Mouse (Mus musculus) natural killer cell, adult 2 months (primary cell): ENCODE measurements around the gene Hacl1.

Source experiments
- DNase-seq, 2 experiments: peaks; one replicate each; pipeline ENCODE4 v3.0.0; 2022; ENCODE audit warnings: low spot score in 2 of 2

Hacl1 gene

DNA sequence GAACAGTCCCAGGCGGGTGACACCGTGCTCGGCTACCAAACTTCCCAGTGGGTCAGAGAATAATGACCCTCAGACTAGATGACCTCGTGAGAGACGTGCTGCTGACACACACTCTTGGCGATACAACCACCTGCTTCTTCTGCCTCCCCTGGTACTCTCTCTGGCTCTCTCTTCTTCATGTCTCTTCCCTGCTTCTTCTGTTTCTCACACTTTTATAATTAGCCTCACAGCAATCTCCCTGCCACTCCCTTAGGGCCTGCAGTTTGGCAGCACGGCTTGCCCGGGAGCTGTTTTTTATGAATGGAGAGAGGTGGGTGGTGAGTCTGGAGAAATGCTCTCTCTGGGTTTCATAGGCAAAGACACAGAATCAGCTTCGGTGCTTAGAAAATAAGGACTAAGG is 65.2 kb downstream of the Hacl1 start:
- no peak for DNase-seq

DNA sequence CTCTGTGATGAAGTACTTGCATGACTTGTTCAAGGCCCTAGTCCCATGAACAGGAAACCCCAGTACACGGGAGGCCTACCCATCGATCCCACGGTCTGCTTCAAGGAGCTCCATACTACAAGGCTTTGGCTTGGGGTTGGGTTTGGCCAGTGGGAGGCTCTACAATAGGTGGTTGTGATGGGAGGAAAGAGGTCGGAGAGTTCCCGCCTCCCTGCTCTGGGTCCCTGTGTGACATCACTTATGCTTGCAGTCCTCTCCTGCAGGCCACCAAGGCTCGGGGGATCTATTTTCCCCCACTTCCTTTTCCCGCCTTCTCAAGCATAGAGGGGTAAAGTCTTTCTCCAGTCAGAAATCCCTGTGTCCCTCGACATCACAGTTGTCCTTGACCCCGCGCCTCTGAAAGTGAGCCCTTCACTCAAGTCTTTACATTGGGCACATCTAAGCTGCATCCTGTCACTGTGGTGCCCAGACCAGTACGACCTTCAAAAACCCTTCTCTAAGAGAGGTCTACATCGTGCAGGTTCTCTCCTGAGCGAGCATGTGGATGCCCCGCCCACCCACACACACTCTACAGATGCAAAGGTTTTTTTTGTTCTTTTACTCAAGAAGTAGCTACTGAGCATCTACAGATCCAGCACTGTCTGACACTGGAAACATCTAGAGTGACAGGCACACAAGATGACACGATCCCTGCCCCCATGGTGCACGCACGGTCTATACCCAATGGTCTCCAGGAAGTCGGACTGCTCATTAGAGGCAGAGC is 66.0 kb downstream of the Hacl1 start:
- DNase-seq = no peak

DNA sequence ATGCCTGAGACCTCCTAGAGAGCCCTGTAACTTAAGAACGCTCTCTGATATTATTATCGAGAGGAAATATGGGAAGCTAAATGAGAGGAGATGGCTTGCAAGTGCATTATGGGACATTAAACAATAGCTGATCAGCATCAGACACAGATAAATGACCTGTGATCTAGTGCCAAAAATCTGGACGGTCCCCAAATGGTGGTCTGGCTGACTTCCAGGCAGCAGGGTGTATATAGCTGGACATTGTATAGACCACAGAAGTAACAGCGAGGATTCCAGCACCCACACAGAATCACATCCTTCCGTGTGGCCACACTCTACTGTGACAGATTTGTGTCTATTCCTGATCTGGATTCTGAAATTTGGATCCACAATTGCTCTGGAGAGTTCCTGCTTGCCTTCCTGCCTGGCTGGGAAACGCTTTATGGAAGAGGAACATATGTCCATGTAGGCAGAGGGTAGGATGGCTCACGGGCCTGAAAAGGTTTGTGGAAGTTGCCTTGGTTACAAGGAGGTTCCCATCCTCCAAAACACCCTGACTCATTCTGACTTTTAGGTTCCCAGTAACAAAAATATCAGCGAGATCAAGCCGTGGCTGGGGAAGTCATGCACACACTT is 68.4 kb downstream of the Hacl1 start:
- no peak for DNase-seq

DNA sequence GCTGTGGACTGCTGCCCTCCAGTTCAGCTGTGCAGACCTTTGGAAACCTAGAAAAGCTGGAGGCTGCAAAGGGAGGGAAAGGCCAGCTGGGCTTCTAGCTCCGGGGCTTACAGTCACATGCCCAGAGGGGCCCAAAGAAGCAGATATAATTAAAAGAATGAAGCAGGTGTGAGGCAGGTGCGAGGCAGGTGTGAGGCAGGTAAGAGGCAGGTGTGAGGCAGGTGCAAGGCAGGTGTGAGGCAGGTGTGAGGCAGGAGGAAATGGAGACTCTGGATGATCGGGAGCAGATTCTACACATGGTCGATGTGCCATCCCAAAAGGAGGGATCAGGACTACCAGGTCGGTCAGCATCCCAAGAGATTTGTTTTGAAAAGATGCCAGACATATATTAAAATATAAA is 69.7 kb downstream of the Hacl1 start:
- no peak for DNase-seq

DNA sequence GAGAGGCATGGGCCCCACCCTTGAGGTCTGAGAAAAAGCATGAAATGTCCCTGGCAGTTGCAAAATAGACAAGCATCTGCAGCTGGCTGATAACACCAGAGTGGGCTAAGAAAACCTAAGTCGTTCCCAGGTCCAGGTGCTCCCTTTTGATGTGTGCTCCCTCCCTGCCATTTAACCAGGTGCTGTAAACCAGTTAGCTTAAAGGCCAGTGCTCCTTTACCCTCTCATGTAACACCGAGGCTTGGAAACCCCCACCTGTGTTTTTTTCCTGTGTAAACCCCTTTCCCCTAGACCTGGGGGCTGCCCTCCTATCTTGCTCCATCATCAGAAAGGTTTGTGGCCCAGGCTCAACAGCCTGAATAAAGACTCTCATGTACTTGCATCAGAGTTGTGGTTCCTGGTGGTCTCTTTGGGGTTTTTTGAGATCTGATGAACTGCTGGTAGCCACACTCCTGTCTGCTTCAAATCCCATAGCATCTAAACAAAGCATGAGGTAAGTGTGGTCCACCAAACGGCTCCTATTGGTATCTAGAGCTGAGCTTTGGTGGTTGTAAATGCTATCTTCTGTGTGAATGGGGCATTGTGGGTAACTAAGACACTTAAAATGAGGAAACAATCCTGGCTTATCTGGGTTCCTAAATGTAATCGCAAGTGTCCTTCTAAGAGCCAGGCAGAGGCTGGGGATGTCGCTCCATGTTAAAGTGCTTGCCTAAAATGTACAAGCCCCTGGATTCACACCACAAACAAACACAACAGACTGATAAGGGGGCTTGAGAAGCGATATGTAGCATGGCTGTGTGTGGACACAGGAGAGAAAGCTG is 70.7 kb downstream of the Hacl1 start:
- peak in 1 of 2 experiments; percentile 23 for DNase-seq

DNA sequence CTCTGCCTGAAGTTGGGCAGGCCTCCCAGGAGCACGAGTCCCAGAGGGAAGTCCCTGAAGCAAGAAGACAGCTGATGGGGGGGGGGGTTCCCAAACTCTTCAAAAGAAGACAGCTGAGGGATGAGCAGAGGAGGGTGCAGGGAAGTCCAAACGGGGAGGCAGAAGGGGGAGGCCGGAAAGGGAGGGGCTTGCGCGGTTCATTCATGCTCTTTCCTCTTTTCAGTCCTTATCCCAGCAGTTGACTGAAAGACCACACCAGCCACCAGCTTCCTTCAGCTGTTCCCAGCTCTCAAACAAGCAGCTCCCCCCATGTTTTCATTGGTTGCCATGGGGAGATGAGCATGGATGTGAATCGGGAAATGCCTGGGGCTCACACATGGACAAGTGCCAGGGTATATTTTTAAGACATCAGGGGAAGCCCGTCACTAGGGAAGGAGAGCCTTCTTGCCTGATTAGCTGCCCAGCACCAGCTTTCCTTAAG is 71.9 kb downstream of the Hacl1 start:
- no peak for DNase-seq

DNA sequence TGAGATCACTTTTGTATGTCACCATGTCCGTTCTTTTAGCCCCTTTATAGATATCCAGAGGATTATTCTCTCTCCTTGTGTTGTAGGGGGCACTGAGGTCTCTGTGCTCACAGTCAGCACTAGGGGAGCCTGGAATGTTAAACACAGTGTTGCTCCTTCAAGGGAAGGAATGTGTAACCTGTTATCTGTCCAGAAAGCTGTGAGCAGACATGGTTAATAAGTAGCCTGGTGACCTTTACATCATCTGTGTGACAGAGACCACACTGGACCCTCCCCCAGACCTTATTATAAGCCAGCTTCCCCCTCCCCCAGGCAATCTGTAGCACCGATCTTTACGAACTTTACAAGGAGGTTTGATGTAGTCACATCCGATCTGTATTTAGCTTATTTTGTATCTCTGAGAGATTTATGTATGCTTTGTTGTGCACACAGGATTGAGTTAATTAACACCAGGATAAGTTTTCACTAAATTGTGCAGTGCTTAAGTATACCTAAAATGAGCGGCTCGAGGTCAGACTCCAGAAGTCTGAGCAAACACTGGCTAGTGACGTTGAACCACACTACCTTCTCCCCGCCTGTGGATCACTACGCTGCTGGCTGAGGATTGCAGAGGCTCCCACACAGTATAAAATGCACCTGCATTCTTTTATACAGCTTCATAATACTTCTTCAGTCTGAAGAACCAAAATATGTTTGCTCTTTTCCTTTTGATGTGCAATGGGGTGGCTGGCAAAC is 75.4 kb downstream of the Hacl1 start:
- DNase-seq = no peak

DNA sequence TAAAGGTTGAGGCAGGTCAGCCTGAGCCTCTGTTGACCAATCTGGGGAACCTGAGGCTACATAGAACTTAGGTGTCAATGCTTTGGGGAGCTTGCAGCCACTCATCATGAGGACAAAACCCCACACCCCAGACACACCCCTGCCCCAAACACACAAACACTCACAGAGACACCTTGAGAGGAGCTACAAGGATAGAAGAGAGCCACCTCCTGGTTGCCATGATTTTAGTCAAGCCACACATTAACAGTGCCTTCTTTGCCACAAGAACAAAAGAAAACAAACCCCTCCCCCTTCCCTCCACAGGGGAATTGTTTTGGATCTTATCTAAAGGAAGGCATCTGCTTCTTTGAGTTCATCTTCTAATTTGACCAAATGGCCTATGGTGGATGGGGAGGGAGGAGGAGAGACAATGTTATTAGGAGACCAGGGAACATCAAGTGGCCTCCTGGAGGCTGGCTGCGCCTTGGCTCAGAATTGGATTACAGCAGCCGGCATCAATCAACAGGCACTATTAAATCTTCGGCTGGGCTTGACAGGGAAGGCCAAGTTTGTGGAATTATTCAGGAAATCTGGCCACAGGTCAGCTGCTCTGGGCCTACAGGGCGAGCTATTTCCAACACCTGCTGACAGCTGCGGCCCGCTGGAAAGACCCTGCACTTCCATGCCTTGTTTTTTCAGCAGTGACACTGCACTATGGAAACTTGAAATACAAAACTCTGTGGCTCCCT is 76.5 kb downstream of the Hacl1 start:
- DNase-seq = no peak

DNA sequence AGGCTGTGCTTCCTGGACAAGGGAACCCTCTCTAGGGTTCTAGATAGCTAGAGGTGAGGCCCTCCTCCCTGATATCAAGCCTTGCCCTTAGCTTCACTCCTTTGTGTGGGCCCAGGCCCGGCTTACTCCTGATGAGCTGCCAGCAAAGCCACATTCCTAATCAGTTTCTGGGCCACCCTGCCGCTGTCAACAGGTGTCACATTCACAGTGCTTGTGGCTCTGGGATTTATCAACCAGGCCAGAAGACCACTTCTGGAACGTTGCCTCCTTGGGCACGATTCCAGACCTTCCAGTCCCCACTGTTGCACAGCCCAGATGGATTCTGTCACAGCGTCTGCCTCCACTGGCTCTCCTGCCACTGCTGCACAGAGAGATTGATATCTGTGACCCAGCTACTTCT is 80.2 kb downstream of the Hacl1 start:
- DNase-seq = no peak

DNA sequence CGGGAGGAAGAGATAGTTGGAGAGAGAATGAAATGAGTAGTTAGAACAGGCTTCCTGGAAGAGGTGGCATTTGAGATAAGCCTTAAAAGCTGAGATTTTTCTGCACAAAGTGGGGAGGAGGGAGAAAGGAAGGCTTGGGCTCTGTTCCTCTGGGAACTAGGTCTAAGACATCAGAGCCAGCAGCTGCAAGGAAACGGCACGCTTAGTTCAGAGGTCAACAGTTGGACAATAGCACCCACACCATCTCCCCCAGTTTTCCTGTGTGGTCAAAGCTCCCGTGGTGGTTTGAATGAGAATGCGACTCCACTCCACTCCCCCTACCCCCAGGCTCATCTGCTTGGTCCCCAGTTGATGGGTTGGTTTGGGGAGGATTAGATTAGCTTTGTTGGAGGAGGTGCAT is 81.9 kb downstream of the Hacl1 start:
- no peak for DNase-seq

DNA sequence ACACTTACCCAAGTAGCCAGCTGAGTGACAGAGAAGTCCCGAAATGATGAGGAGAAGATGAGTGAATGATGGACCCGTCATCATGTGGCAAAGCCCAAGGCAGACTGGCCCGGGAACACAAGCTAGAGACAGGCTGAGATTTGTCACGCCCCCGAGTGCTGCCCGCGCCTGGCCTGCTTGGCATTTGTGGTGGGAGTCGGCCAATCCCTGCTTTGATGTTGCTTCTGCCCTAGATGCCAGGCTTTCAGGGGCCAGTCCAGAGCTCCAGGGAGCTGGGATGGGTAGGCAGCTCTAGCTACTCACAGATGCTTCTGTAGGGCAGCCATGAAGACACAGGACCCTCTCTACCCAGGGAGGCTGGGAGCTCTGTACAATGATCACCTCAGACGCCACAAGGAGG is 83.3 kb downstream of the Hacl1 start:
- DNase-seq = no peak

DNA sequence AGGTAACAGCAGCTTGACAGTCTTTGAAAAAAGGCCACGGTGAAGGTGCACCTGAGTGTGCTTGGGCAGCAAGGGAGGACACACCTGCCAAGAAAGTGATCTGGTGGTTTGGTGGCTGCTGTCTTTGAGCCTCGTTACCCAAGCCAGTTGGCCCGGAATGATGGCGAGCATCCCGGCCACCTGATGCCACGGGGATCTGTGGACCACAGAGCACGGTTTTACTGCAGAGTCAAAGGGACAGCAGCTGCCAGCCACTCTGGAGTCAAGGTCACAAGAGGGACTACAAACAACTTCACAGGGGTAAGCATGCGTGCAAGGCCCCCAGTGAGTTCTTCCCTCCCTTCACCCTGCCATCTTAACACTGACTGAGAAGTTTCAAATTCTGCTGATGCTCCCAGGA is 83.8 kb downstream of the Hacl1 start:
- no peak for DNase-seq

DNA sequence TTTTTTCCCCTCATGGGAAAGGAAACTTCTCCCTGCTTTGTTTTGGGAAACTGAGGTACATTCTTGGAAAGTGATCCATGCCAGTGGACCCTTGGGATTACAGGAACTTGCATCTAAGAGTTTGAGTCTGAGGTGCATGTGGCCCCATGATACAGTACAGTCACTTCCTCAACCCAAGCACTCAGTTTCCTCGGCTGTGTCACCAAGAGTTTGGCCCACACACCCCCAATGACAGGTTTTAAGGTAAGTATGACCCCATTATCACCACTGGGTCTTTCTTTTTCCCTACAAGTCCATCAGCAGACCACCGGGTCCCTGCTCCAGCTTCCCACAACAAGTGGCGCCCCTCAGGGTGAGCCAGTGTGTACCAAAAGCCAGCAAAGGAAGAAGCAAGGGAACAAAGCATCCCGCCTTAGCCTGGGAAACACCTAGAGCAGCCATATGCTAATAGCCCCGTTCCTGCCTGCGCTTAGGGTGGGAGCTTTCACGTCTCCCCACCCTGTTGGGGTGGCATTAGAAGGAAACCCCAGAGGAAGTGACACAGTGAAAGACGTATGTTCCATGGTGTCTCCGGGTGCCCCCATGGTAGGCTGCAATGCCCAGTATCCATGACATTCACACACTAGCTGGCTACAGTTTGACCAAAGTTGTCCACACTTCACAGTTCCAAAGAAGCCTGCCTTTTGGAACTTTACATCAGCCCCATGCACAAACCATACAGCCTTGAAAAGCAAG is 84.4 kb downstream of the Hacl1 start:
- DNase-seq = no peak

DNA sequence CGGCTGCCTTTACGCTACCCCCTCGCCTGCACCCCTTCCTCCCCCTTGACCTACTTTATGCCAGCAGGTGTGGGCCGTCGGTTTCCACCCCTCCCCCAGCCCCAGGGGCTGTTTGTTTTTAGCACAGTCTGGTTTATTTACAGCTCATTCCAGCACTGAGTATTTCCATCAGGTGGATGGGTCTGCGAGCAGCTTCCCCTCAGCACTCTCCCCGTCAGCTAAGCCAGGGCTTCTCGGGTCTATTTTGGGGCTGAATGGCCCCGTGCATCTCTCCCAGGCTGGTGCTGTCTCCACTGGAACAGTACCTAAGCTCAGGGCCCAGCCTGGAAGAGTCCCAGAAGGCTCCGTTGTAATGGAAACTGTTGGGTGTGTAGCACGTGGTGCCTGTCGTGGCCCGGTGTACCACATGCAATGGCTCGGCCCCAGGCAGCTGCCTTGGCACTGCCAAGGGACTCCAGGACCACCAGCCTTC is 85.1 kb downstream of the Hacl1 start:
- no peak for DNase-seq

DNA sequence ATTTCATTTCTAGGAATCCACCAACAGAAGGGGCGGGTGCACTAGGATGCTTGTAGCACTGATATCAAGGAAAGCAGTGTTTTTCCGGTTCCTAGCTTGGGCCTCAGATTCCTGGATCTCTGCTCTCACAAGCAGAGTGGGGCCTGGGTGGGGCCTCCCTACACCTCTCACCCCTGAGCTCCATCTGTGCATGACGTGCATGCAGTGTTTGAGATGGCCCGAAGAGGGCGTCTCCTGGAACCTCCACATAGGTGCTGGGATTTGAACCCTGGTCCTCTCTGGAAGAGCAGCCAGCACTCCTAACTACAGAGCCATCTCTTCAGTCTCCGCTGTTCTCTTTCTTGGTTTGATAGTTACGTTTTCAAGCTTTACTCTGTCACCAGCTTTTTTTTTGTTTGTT is 86.1 kb downstream of the Hacl1 start:
- no peak for DNase-seq
